Mouse (Mus musculus): ENCODE results near the gene Nat8f6. TPM values are rescaled to one million over a fixed set of nuclear protein-coding genes. Genes with fewer than 3 reads are reported as not detected.
"Not testable (repeated sequence)": the region's sequence is repeated elsewhere in the genome, so short reads cannot be mapped to it uniquely, and the experiment has no call there.

Nat8f6 gene
- polyA plus RNA-seq, 1 experiment, result not detected

DNA sequence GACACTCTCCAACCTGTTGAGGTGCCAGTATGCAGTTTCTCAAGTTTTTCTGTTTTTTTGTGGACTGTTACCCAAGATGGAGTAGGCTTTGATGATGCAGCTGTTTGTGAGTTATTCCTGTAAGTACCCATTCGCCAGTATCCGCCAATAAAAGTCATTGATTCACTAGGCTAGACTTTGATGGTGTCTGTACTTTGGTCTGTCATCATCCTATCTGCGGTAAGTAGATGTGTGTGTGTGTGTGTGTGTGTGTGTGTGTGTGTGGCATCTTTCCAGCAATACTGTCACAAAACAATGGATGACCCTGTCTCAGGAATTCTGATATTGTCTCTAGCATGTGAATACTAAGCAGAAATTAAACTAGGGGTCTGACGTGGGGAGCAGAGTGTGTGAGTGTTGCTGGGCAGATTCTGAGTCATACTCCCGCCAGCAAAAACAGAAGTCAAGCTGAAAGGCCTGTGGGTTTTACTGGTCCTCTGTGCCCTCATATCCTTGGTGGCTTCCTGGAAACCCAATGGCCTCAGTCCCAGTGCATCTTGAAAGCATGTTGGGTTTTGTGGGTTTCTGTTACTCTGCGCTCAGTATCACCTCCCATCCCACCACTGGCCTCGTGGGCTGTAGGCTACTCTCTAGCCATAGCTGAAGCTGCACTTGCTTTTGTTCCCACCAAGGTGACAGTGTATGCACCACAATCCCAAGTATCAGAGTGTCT, 30.5 kb upstream of the Nat8f6 start:
- no peaks in the 10 kb centered on the region for H3K36me3 ChIP-seq (ENCODE audit: control insufficient read depth, insufficient read depth, low read length, poor library complexity, severe bottlenecking)
- no peaks in the 10 kb centered on the region for H3K27me3 ChIP-seq (ENCODE audit: control insufficient read depth, insufficient read depth, low read length, poor library complexity, severe bottlenecking)
- H3K9ac ChIP-seq (ENCODE audit: low read depth, poor library complexity, severe bottlenecking), result no peak overlapping the region
- no peak overlapping the region for H3K27ac ChIP-seq (ENCODE audit: insufficient read depth, low read length)
- no peak for TF ChIP-seq EP300 (IDR thresholded peaks at IDR 0.05; ENCODE audit: insufficient read depth, low read depth, low read length)
- no peak for TF ChIP-seq CTCF (IDR thresholded peaks at IDR 0.05; ENCODE audit: low read depth, low read length)
- TF ChIP-seq POLR2A (IDR thresholded peaks at IDR 0.05; ENCODE audit: insufficient read depth, low read length), result no peak
- H3K4me1 ChIP-seq (ENCODE audit: control insufficient read depth, insufficient read depth, low read length), result peaks cover 10% of the 10 kb centered on the region
- H3K9me3 ChIP-seq (replicated peaks; ENCODE audit: control insufficient read depth, insufficient read depth, low read length, poor library complexity, severe bottlenecking), result 0 out of 2 replicates have a peak, but pooled peaks cover 2% of the 10 kb centered on the region
- H3K4me3 ChIP-seq (ENCODE audit: low read depth, low read length), result no peak overlapping the region

DNA sequence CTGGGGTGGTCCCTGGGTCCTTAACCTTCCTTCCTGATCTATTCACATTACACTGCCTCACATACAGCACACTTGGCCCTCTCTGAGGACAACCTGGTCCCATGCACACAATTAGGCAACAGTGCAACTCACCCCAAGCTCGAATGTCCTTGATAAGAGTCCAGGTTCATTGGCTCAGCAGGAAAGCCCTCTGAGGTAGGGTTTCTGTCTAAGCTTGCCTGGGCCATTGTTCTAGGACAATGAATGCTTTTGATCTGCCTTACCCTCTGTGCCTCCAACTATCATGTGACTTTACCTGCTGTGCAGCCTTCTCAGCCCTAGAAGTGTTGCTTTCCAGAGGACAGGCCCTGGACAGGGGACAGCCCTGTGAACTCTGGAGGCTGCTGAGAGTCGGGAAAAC, 28.5 kb upstream of the Nat8f6 start:
- Histone ChIP-seq H3K27ac (ENCODE audit: insufficient read depth, low read length) (no peak overlapping the region), H3K27me3 (ENCODE audit: control insufficient read depth, insufficient read depth, low read length, poor library complexity, severe bottlenecking) (no peaks in the 10 kb centered on the region), H3K9me3 (replicated peaks; ENCODE audit: control insufficient read depth, insufficient read depth, low read length, poor library complexity, severe bottlenecking) (0 out of 2 replicates have a peak, but pooled peaks cover 2% of the 10 kb centered on the region), H3K4me1 (ENCODE audit: control insufficient read depth, insufficient read depth, low read length) (peaks cover 10% of the 10 kb centered on the region), H3K36me3 (ENCODE audit: control insufficient read depth, insufficient read depth, low read length, poor library complexity, severe bottlenecking) (no peaks in the 10 kb centered on the region), H3K9ac (ENCODE audit: low read depth, poor library complexity, severe bottlenecking) (no peak overlapping the region), H3K4me3 (ENCODE audit: low read depth, low read length) (no peak overlapping the region)
- TF ChIP-seq CTCF (IDR thresholded peaks at IDR 0.05; ENCODE audit: low read depth, low read length) (no peak), EP300 (IDR thresholded peaks at IDR 0.05; ENCODE audit: insufficient read depth, low read depth, low read length) (0 out of 2 replicates have a peak, but pooled peaks have one; percentile 58), POLR2A (IDR thresholded peaks at IDR 0.05; ENCODE audit: insufficient read depth, low read length) (no peak)

DNA sequence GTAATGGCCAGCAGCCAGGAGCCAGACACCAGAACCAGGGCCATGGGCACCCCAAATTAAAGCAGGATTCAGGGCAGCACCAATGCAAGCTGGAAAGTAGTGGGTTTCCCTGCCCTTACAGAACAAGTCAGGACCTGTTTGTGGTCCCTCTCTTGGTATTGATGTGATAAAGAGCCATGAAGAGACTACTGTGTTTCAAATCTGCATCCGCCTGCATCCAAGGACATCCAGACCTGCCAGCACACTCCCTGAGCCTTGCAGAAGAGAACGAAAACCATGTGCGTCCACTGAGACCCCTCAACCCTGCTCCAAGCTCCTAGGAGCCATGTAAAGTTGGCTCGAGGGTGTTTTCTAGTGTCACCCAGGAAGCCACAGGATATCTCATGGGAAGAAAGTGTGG, 27.4 kb upstream of the Nat8f6 start:
- Histone ChIP-seq H3K9ac (ENCODE audit: low read depth, poor library complexity, severe bottlenecking) (no peak overlapping the region), H3K36me3 (ENCODE audit: control insufficient read depth, insufficient read depth, low read length, poor library complexity, severe bottlenecking) (no peaks in the 10 kb centered on the region), H3K27ac (ENCODE audit: insufficient read depth, low read length) (no peak overlapping the region), H3K4me3 (ENCODE audit: low read depth, low read length) (no peak overlapping the region), H3K4me1 (ENCODE audit: control insufficient read depth, insufficient read depth, low read length) (peaks cover 10% of the 10 kb centered on the region), H3K27me3 (ENCODE audit: control insufficient read depth, insufficient read depth, low read length, poor library complexity, severe bottlenecking) (no peaks in the 10 kb centered on the region), H3K9me3 (replicated peaks; ENCODE audit: control insufficient read depth, insufficient read depth, low read length, poor library complexity, severe bottlenecking) (no peaks in the 10 kb centered on the region)
- peak; percentile 60; the same call in 1 of the 2 replicates for TF ChIP-seq EP300 (IDR thresholded peaks at IDR 0.05; ENCODE audit: insufficient read depth, low read depth, low read length)
- no peak for TF ChIP-seq POLR2A (IDR thresholded peaks at IDR 0.05; ENCODE audit: insufficient read depth, low read length)

DNA sequence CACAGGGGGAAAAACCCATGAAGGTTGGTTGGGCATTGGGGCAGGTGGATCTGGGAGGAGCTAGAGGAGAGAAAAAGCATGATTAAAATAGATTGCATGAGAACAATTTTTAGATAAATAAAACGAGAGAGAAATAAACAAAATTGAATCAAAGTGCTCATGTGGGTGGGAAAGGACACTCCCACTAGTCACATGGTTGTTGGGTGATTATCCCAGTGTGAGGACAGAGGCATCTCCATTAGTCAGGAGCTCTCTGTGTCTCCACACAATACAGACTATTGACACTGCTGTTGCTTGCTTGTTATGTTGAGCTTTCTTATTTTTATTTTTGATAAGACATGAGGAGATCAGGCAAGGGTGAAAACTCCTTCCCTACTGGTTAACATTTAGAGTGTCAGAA, 26.2 kb upstream of the Nat8f6 start:
- no peak for TF ChIP-seq CTCF (IDR thresholded peaks at IDR 0.05; ENCODE audit: low read depth, low read length)
- no peak for TF ChIP-seq EP300 (IDR thresholded peaks at IDR 0.05; ENCODE audit: insufficient read depth, low read depth, low read length)
- no peak for TF ChIP-seq POLR2A (IDR thresholded peaks at IDR 0.05; ENCODE audit: insufficient read depth, low read length)
- no peaks in the 10 kb centered on the region for H3K27me3 ChIP-seq (ENCODE audit: control insufficient read depth, insufficient read depth, low read length, poor library complexity, severe bottlenecking)
- no peak overlapping the region for H3K4me3 ChIP-seq (ENCODE audit: low read depth, low read length)
- H3K9ac ChIP-seq (ENCODE audit: low read depth, poor library complexity, severe bottlenecking), result no peak overlapping the region
- no peaks in the 10 kb centered on the region for H3K36me3 ChIP-seq (ENCODE audit: control insufficient read depth, insufficient read depth, low read length, poor library complexity, severe bottlenecking)
- no peaks in the 10 kb centered on the region for H3K9me3 ChIP-seq (replicated peaks; ENCODE audit: control insufficient read depth, insufficient read depth, low read length, poor library complexity, severe bottlenecking)
- H3K27ac ChIP-seq (ENCODE audit: insufficient read depth, low read length), result no peak overlapping the region
- H3K4me1 ChIP-seq (ENCODE audit: control insufficient read depth, insufficient read depth, low read length), result peaks cover 10% of the 10 kb centered on the region

DNA sequence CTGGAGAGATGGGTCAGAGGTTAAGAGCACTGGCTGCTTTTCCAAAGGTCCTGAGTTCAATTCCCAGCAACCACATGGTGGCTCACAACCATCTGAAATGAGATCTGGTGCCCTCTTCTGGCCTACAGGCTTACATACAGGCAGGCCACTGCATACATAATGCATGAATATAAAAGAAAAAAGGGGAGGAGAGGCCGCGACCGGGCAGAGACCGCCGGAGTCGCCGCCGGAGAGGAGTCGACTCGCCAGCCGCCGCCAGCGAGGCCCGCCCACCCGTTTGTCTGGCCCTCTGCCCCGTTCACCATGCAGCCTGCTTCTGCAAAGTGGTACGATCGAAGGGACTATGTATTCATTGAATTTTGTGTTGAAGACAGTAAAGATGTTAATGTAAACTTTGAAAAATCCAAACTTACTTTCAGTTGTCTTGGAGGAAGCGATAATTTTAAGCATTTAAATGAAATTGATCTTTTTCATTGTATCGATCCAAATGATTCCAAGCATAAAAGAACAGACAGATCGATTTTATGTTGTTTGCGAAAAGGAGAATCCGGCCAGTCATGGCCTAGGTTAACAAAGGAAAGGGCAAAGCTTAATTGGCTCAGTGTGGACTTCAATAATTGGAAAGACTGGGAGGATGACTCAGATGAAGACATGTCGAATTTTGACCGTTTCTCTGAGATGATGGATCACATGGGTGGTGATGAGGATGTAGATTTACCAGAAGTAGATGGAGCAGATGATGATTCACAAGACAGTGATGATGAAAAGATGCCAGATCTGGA, 23.1 kb upstream of the Nat8f6 start:
- not testable (repeated sequence) for H3K36me3 ChIP-seq (ENCODE audit: control insufficient read depth, insufficient read depth, low read length, poor library complexity, severe bottlenecking); H3K4me3 ChIP-seq (ENCODE audit: low read depth, low read length); H3K9ac ChIP-seq (ENCODE audit: low read depth, poor library complexity, severe bottlenecking); H3K4me1 ChIP-seq (ENCODE audit: control insufficient read depth, insufficient read depth, low read length); H3K9me3 ChIP-seq (replicated peaks; ENCODE audit: control insufficient read depth, insufficient read depth, low read length, poor library complexity, severe bottlenecking); H3K27me3 ChIP-seq (ENCODE audit: control insufficient read depth, insufficient read depth, low read length, poor library complexity, severe bottlenecking); H3K27ac ChIP-seq (ENCODE audit: insufficient read depth, low read length)

DNA sequence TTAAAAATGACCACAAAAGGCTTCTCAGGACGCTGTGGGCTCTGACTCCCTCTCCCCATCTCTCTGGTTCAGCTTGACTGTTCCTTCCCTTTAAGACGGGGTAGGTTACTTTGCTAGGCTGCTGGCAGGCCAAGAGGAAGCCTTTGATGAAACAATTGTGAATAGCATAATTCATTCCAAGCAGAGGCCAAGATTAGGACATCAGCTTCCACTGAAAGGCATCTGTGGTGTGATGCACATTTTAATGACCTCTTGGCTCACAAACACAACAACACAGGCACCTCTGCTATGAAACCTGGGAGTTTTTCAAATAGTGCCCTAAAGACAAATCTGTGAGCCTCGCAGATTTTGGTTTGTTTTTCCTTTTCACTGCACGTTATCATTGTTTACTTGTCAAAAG, 19.2 kb upstream of the Nat8f6 start:
- no peaks in the 10 kb centered on the region for H3K27me3 ChIP-seq (ENCODE audit: control insufficient read depth, insufficient read depth, low read length, poor library complexity, severe bottlenecking)
- no peak overlapping the region for H3K27ac ChIP-seq (ENCODE audit: insufficient read depth, low read length)
- no peak overlapping the region for H3K4me3 ChIP-seq (ENCODE audit: low read depth, low read length)
- H3K4me1 ChIP-seq (ENCODE audit: control insufficient read depth, insufficient read depth, low read length), result no peaks in the 10 kb centered on the region
- no peaks in the 10 kb centered on the region for H3K36me3 ChIP-seq (ENCODE audit: control insufficient read depth, insufficient read depth, low read length, poor library complexity, severe bottlenecking)
- H3K9ac ChIP-seq (ENCODE audit: low read depth, poor library complexity, severe bottlenecking), result no peak overlapping the region
- no peaks in the 10 kb centered on the region for H3K9me3 ChIP-seq (replicated peaks; ENCODE audit: control insufficient read depth, insufficient read depth, low read length, poor library complexity, severe bottlenecking)
- no peak for TF ChIP-seq POLR2A (IDR thresholded peaks at IDR 0.05; ENCODE audit: insufficient read depth, low read length)
- TF ChIP-seq EP300 (IDR thresholded peaks at IDR 0.05; ENCODE audit: insufficient read depth, low read depth, low read length), result no peak
- TF ChIP-seq CTCF (IDR thresholded peaks at IDR 0.05; ENCODE audit: low read depth, low read length), result no peak

Measured in ES-Bruce4 (cell line).